ENCODE assay signal across 8 mouse cellular contexts in the genomic region with DNA sequence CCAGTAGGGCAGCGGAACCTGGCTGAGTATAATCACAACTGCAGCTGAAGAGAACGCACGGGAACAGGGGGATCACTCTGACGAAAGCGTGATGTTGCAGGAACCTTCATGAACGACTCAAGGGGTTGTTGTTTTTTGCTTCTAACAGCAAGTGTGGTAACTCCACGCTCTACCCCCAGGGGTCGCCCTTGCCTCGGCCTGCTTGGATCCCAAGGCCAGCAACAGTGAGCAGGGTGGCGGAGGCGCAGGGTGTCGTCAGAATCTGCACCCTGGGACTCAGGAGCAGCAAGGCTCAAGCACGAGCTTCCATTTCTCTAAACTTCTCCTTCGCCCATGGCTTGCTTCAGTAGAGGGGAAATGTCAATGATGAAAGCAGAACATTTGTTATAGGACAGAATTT. TPM values are rescaled to one million over a fixed set of nuclear protein-coding genes. Genes with fewer than 3 reads are reported as not detected.
DNase-seq lines count a peak whose midpoint lies in the region; ATAC-seq and TF ChIP-seq lines count a peak whose summit lies in the region.

No protein-coding gene starts in this region.

- peak; percentile 93 for DNase-seq in B cell, adult 2 months
- peak; percentile 75 for DNase-seq in adipocyte (ENCODE audit: low spot score)
- DNase-seq in heart, adult 11 months = peak; percentile 97
- peak; percentile 83 for DNase-seq in kidney, postnatal 14 days
- peak; percentile 83 for DNase-seq in lung, adult 2 months
- peak; percentile 82 for DNase-seq in ovary, postnatal 10 days (ENCODE audit: low spot score)
- peak; percentile 91 for DNase-seq in thymus, postnatal 14 days

- H3K4me1 ChIP-seq in lung, adult 2 months (ENCODE audit: control insufficient read depth, insufficient read depth, low read length) = peaks cover 8% of the 10 kb centered on the region

- 25% methylated on average over 14 of the region's 14 CpGs for WGBS in lung, adult 2 months

- ATAC-seq in common myeloid progenitor, adult 5-6 weeks (replicated peaks; ENCODE audit: low read depth, poor library complexity, severe bottlenecking) = peak; percentile 85

- TF ChIP-seq CTCF in lung, adult 2 months (IDR thresholded peaks at IDR 0.05; ENCODE audit: insufficient read depth, low read length) = peak; percentile 98

- TF ChIP-seq POLR2A in lung, adult 2 months (IDR thresholded peaks at IDR 0.05; ENCODE audit: borderline replicate concordance, extremely low read depth, low read depth, low read length) = no peak

- H3K4me3 ChIP-seq in lung, adult 2 months (replicated peaks; ENCODE audit: extremely low read depth, low read depth, low read length) = no peak overlapping the region

RNA-seq across cellular contexts. Expression of a gene that starts 22.1 kb away (rescaled TPM):
- 91.4 and 108 TPM in 2 replicates for total RNA-seq in common myeloid progenitor, adult 5-6 weeks (2017)
- 96.6 and 100 TPM in 2 replicates for polyA plus RNA-seq in lung, adult 2 months (2012; rRNA removed)

RNA-seq across cellular contexts. Expression of a gene that starts 54.1 kb away (rescaled TPM):
- 92.4 and 106 TPM in 2 replicates for total RNA-seq in common myeloid progenitor, adult 5-6 weeks (2017)
- 86.7 and 104 TPM in 2 replicates for polyA plus RNA-seq in lung, adult 2 months (2012; rRNA removed)

RNA-seq across cellular contexts. Expression of a gene that starts 54.2 kb away (rescaled TPM):
- 2.7 and 3.6 TPM in 2 replicates for total RNA-seq in common myeloid progenitor, adult 5-6 weeks (2017)
- 59.9 and 72.5 TPM in 2 replicates for polyA plus RNA-seq in lung, adult 2 months (2012; rRNA removed)
